Mouse (Mus musculus): ENCODE data around the gene St6galnac1. TPM values are rescaled to one million over a fixed set of nuclear protein-coding genes. Genes with fewer than 3 reads are reported as not detected.

The St6galnac1 gene
- not detected in 2 replicates for polyA plus RNA-seq (2012; rRNA removed)

GRCm38 (mm10) chr11:116775407-116775806, at the start of gene St6galnac1:
TSS of gene St6galnac1 (minus strand) at chr11:116775507.

Other genes starting within 250 kb of the St6galnac1 start
- gene Sphk1, start 244.6 kb downstream of the St6galnac1 start, polyA plus RNA-seq (2012; rRNA removed), result 2.5 and 5.0 TPM in 2 replicates
- gene Ube2o, start 194.1 kb downstream of the St6galnac1 start, polyA plus RNA-seq (2012; rRNA removed), result 53.7 and 55.0 TPM in 2 replicates
- 0.64 and 1.6 TPM in 2 replicates for gene Aanat, start 189.1 kb downstream of the St6galnac1 start, polyA plus RNA-seq (2012; rRNA removed)
- 2.7 and 4.4 TPM in 2 replicates for gene Rhbdf2, start 148.5 kb downstream of the St6galnac1 start, polyA plus RNA-seq (2012; rRNA removed)
- 1.3 TPM in 2 replicates for gene Prcd, start 122.0 kb downstream of the St6galnac1 start, polyA plus RNA-seq (2012; rRNA removed)
- gene Cygb, start 121.2 kb downstream of the St6galnac1 start, polyA plus RNA-seq (2012; rRNA removed), result 16.4 and 18.1 TPM in 2 replicates
- gene Mxra7, start 52.5 kb upstream of the St6galnac1 start, polyA plus RNA-seq (2012; rRNA removed), result 17.7 and 26.6 TPM in 2 replicates
- gene Mettl23, start 67.8 kb upstream of the St6galnac1 start, polyA plus RNA-seq (2012; rRNA removed), result 54.5 and 57.0 TPM in 2 replicates
- 56.7 and 60.6 TPM in 2 replicates for gene Jmjd6, start 67.9 kb upstream of the St6galnac1 start, polyA plus RNA-seq (2012; rRNA removed)
- gene Mfsd11, start 76.9 kb upstream of the St6galnac1 start, polyA plus RNA-seq (2012; rRNA removed), result 35.3 and 37.5 TPM in 2 replicates
- gene Srsf2, start 77.6 kb upstream of the St6galnac1 start, polyA plus RNA-seq (2012; rRNA removed), result 693 and 739 TPM in 2 replicates
- 63.5 and 77.1 TPM in 2 replicates for gene Mgat5b, start 143.4 kb upstream of the St6galnac1 start, polyA plus RNA-seq (2012; rRNA removed)